Mouse (Mus musculus) heart, postnatal 0 days (tissue): ENCODE results near the gene Crb3.

ENCODE experiments used
- CTCF ChIP-seq: IDR thresholded peaks from 2 replicates; pipeline ENCODE4 v1.5.1; 2016; ENCODE audit warnings: antibody characterized with exemption, control low read depth, low read depth
- EP300 ChIP-seq: IDR thresholded peaks from 2 replicates; pipeline ENCODE4 v1.6.1; 2016; ENCODE audit warnings: antibody characterized with exemption, low read depth

DNA sequence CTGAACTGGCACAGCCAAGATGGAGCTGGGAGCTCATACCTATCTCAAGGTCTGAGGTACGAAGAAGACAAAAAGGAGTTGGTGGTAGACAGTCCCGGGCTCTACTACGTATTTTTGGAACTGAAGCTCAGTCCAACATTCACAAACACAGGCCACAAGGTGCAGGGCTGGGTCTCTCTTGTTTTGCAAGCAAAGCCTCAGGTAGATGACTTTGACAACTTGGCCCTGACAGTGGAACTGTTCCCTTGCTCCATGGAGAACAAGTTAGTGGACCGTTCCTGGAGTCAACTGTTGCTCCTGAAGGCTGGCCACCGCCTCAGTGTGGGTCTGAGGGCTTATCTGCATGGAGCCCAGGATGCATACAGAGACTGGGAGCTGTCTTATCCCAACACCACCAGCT is 48.2 kb downstream of the Crb3 start:
- no peak for TF ChIP-seq EP300
- TF ChIP-seq CTCF: no peak
